In the genomic region with DNA sequence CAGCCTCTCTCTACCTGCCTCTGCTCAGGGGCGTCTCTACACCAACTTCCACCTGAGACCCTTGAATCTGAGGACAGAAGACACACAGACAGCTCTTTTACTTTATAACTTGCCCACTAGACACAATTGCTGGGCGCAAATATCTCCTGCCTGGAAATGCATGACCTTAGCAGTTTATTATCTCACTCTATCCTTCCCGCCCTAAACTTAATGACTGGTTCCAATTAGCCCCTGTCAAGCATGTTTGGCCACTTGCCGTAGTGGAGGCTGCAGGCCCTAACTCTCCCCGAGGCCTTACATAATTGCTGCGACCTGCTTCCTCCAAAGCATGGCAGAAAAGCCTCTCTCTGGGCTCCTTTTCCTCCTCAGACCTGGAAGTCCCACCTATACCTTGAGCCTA, we compare ENCODE assay signal across 19 mouse cellular contexts.
"Had no signal": no experiment of that assay in that cellular context is flagged by ENCODE, and none has a peak within 500 bp of the region (broad histone marks: within the 10 kb centered on the region; RNA-seq: fewer than 3 reads in every experiment).

No protein-coding gene starts in this region.

- H3K4me1 ChIP-seq: midbrain, embryonic 12.5 days; midbrain, embryonic 15.5 days; neural tube, embryonic 12.5 days had no signal

- H3K9me3 ChIP-seq: limb, embryonic 12.5 days; limb, embryonic 15.5 days; midbrain, embryonic 12.5 days; midbrain, embryonic 15.5 days; neural tube, embryonic 12.5 days; neural tube, embryonic 15.5 days; stomach, embryonic 15.5 days had no signal

- DNase-seq: kidney, postnatal 25 days; layer of hippocampus, adult 9-11 months; liver, postnatal 0 days; lung, embryonic 14.5 days; retina, postnatal 1 day; right cerebral cortex, postnatal 25 days; spleen, adult 18-20 months; thymus, postnatal 25 days had no signal

- H3K4me2 ChIP-seq: limb, embryonic 12.5 days; limb, embryonic 15.5 days; liver, embryonic 11.5 days; midbrain, embryonic 12.5 days; midbrain, embryonic 15.5 days; neural tube, embryonic 12.5 days; neural tube, embryonic 15.5 days; stomach, embryonic 15.5 days had no signal

- H3K27ac ChIP-seq: kidney, postnatal 0 days; layer of hippocampus, adult 2 months; limb, embryonic 12.5 days; liver, embryonic 14.5 days; midbrain, embryonic 12.5 days; midbrain, embryonic 15.5 days; neural tube, embryonic 12.5 days; neural tube, embryonic 15.5 days; stomach, embryonic 15.5 days had no signal

- H3K36me3 ChIP-seq: limb, embryonic 12.5 days; limb, embryonic 15.5 days; midbrain, embryonic 12.5 days; midbrain, embryonic 15.5 days; neural tube, embryonic 12.5 days; neural tube, embryonic 15.5 days; stomach, embryonic 15.5 days had no signal

- H3K4me3 ChIP-seq: layer of hippocampus, adult 2 months; limb, embryonic 12.5 days; limb, embryonic 15.5 days; midbrain, embryonic 12.5 days; midbrain, embryonic 15.5 days; neural tube, embryonic 12.5 days; neural tube, embryonic 15.5 days; stomach, embryonic 15.5 days had no signal

- H3K9ac ChIP-seq: limb, embryonic 12.5 days; limb, embryonic 15.5 days; liver, embryonic 14.5 days; liver, postnatal 0 days; lung, embryonic 14.5 days; midbrain, embryonic 12.5 days; midbrain, embryonic 15.5 days; neural tube, embryonic 12.5 days; neural tube, embryonic 15.5 days; stomach, embryonic 15.5 days had no signal

- ATAC-seq: liver, postnatal 0 days; midbrain, embryonic 15.5 days had no signal

- H3K27me3 ChIP-seq: limb, embryonic 12.5 days; limb, embryonic 15.5 days; midbrain, embryonic 12.5 days; midbrain, embryonic 15.5 days; neural tube, embryonic 12.5 days; neural tube, embryonic 15.5 days; stomach, embryonic 15.5 days had no signal
